Comparison of ENCODE assay signal across 15 mouse cellular contexts in genomic region chr8:90063291-90063690, GRCm38 (mm10).
DNase-seq lines count a peak whose midpoint lies in the region; ATAC-seq and TF ChIP-seq lines count a peak whose summit lies in the region.
"Had no signal": no experiment of that assay in that cellular context is flagged by ENCODE, and none has a peak within 500 bp of the region (broad histone marks: within the 10 kb centered on the region; RNA-seq: fewer than 3 reads in every experiment).

No protein-coding gene starts in this region.

- H3K9ac ChIP-seq in liver, embryonic 14.5 days (replicated peaks): no peak overlapping the region
- no peak overlapping the region for H3K9ac ChIP-seq in liver, postnatal 0 days (replicated peaks)
- H3K9ac ChIP-seq in ES-Bruce4 (ENCODE audit: low read depth, poor library complexity, severe bottlenecking): no peak overlapping the region
- H3K9ac ChIP-seq: hindbrain, embryonic 15.5 days; kidney, embryonic 15.5 days had no signal

- H3K4me1 ChIP-seq in liver, embryonic 14.5 days (replicated peaks; ENCODE audit: control insufficient read depth in 2 of 2, insufficient read depth in 2 of 2, low read length in 1 of 2): no peaks in the 10 kb centered on the region
- no peaks in the 10 kb centered on the region for H3K4me1 ChIP-seq in liver, postnatal 0 days (ENCODE audit: insufficient read depth)
- no peaks in the 10 kb centered on the region for H3K4me1 ChIP-seq in ES-Bruce4 (ENCODE audit: control insufficient read depth, insufficient read depth, low read length)

- no peaks in the 10 kb centered on the region for H3K9me3 ChIP-seq in liver, embryonic 14.5 days (ENCODE audit: control insufficient read depth, low read length)
- H3K9me3 ChIP-seq in liver, postnatal 0 days (ENCODE audit: low read length): no peaks in the 10 kb centered on the region
- no peaks in the 10 kb centered on the region for H3K9me3 ChIP-seq in ES-Bruce4 (replicated peaks; ENCODE audit: control insufficient read depth, insufficient read depth, low read length, poor library complexity, severe bottlenecking)
- H3K9me3 ChIP-seq: forebrain, embryonic 10.5 days; hindbrain, embryonic 15.5 days; kidney, embryonic 15.5 days had no signal

- TF ChIP-seq CTCF in liver, embryonic 14.5 days (IDR thresholded peaks at IDR 0.05; ENCODE audit: low read depth): peak; percentile 19; the same call in 1 of the 2 replicates
- TF ChIP-seq CTCF in liver, postnatal 0 days (IDR thresholded peaks at IDR 0.05; ENCODE audit: low read depth): no peak
- TF ChIP-seq CTCF in ES-Bruce4 (IDR thresholded peaks at IDR 0.05; ENCODE audit: low read depth, low read length) (peak; percentile 60), Patski (IDR thresholded peaks at IDR 0.05) (peak; percentile 44)

- TF ChIP-seq EP300 in liver, embryonic 14.5 days (IDR thresholded peaks at IDR 0.05; ENCODE audit: low read depth): no peak
- TF ChIP-seq EP300 in liver, postnatal 0 days (IDR thresholded peaks at IDR 0.05; ENCODE audit: low read depth): no peak
- TF ChIP-seq EP300 in ES-Bruce4 (IDR thresholded peaks at IDR 0.05; ENCODE audit: insufficient read depth, low read depth, low read length): no peak

- no peaks in the 10 kb centered on the region for H3K36me3 ChIP-seq in liver, embryonic 14.5 days (replicated peaks; ENCODE audit: control insufficient read depth, insufficient read depth, low read depth)
- H3K36me3 ChIP-seq in liver, postnatal 0 days (replicated peaks; ENCODE audit: insufficient read depth, low read length): no peaks in the 10 kb centered on the region
- H3K36me3 ChIP-seq in ES-Bruce4 (ENCODE audit: control insufficient read depth, insufficient read depth, low read length, poor library complexity, severe bottlenecking): no peaks in the 10 kb centered on the region
- H3K36me3 ChIP-seq: forebrain, embryonic 10.5 days; hindbrain, embryonic 15.5 days; kidney, embryonic 15.5 days had no signal

- in situ Hi-C loops in Patski (cut with MboI; ENCODE audit: low pct_unique_long_range_greater_than_20kb): no loop called here

- 80% methylated on average over 1 of the region's 1 CpGs for WGBS in liver, embryonic 14.5 days (ENCODE audit: insufficient replicate concordance)
- WGBS in liver, postnatal 0 days (ENCODE audit: insufficient replicate concordance): 65% methylated on average over 1 of the region's 1 CpGs

- H3K4me3 ChIP-seq in liver, embryonic 14.5 days (ENCODE audit: insufficient read depth in 1 of 2, low read depth in 2 of 2, low read length in 2 of 2): no peak overlapping the region
- H3K4me3 ChIP-seq in liver, postnatal 0 days (ENCODE audit: low read depth, low read length): no peak overlapping the region
- no peak overlapping the region for H3K4me3 ChIP-seq in ES-Bruce4 (ENCODE audit: low read depth, low read length)
- H3K4me3 ChIP-seq: forebrain, embryonic 10.5 days; hindbrain, embryonic 15.5 days; kidney, embryonic 15.5 days had no signal

- H3K27me3 ChIP-seq in liver, embryonic 14.5 days (ENCODE audit: control insufficient read depth, insufficient read depth, low read length): no peaks in the 10 kb centered on the region
- no peaks in the 10 kb centered on the region for H3K27me3 ChIP-seq in liver, postnatal 0 days (ENCODE audit: insufficient read depth, low read length)
- H3K27me3 ChIP-seq in ES-Bruce4 (ENCODE audit: control insufficient read depth, insufficient read depth, low read length, poor library complexity, severe bottlenecking) (no peaks in the 10 kb centered on the region; the same call in 1 of the 2 replicates), Patski (no peaks in the 10 kb centered on the region)
- H3K27me3 ChIP-seq: hindbrain, embryonic 15.5 days; kidney, embryonic 15.5 days had no signal

- TF ChIP-seq POLR2A in ES-Bruce4 (IDR thresholded peaks at IDR 0.05; ENCODE audit: insufficient read depth, low read length): no peak

- peak; percentile 11 for DNase-seq in heart, postnatal 4 days
- no peak for DNase-seq in heart, adult 18-20 months
- DNase-seq in liver, embryonic 14.5 days (ENCODE audit: low read depth in 3 of 3, low spot score in 3 of 3): no peak
- no peak for DNase-seq in liver, postnatal 0 days
- no peak for DNase-seq in Patski (ENCODE audit: low read depth, low spot score)
- no peak for DNase-seq in spleen, postnatal 36 days (ENCODE audit: low spot score in 2 of 2)
- no peak for DNase-seq in spleen, adult 18-20 months
- DNase-seq: adrenal gland, postnatal 10 days; layer of hippocampus, adult 9-11 months; lung, postnatal 10 days; thymus, postnatal 25 days had no signal

- H3K27ac ChIP-seq in liver, embryonic 14.5 days: no peak overlapping the region
- no peak overlapping the region for H3K27ac ChIP-seq in liver, postnatal 0 days (ENCODE audit: low read depth)
- H3K27ac ChIP-seq in ES-Bruce4 (ENCODE audit: insufficient read depth, low read length): no peak overlapping the region
- H3K27ac ChIP-seq: forebrain, embryonic 10.5 days; hindbrain, embryonic 15.5 days; kidney, embryonic 15.5 days had no signal

- CTCF ChIA-PET in Patski (lab: Charles Lee): no interaction called here

- H3K4me2 ChIP-seq in liver, embryonic 14.5 days (ENCODE audit: low read depth): no peak overlapping the region
- no peak overlapping the region for H3K4me2 ChIP-seq in liver, postnatal 0 days (ENCODE audit: low read depth, low read length)
- H3K4me2 ChIP-seq: hindbrain, embryonic 15.5 days; kidney, embryonic 15.5 days had no signal

- POLR2A ChIA-PET in Patski (lab: Charles Lee): no interaction called here

- no peak for ATAC-seq in liver, embryonic 14.5 days (ENCODE audit: insufficient read depth)
- no peak for ATAC-seq in liver, postnatal 0 days
- no peak for ATAC-seq in Patski
